Mouse (Mus musculus): ENCODE results near the gene Mgst3.
"Not testable (repeated sequence)": the region's sequence is repeated elsewhere in the genome, so short reads cannot be mapped to it uniquely, and the experiment has no call there.

Mgst3 gene

GRCm38 (mm10) chr1:167357387-167357786, 36.3 kb downstream of the Mgst3 start:
- no peak for DNase-seq

- no peak for DNase-seq
Observed at GRCm38 (mm10) chr1:167352403-167352802, 41.2 kb downstream of the Mgst3 start.

GRCm38 (mm10) chr1:167350597-167351415, 42.8 kb downstream of the Mgst3 start:
- DNase-seq, result no peak

- DNase-seq, result peak; percentile 95
Observed at GRCm38 (mm10) chr1:167349815-167350596, 43.6 kb downstream of the Mgst3 start, which contains the start of gene Aldh9a1. Gene Aldh9a1 (plus strand): TSS chr1:167349991.

- not testable (repeated sequence) for DNase-seq
Observed at GRCm38 (mm10) chr1:167349206-167349605, 44.4 kb downstream of the Mgst3 start.

GRCm38 (mm10) chr1:167345994-167346520, 47.6 kb downstream of the Mgst3 start:
- not testable (repeated sequence) for DNase-seq

- DNase-seq, result no peak
Observed at GRCm38 (mm10) chr1:167342831-167343230, 50.8 kb downstream of the Mgst3 start.

GRCm38 (mm10) chr1:167340910-167341528, 52.6 kb downstream of the Mgst3 start:
- no peak for DNase-seq

GRCm38 (mm10) chr1:167340111-167340787, 53.4 kb downstream of the Mgst3 start:
- no peak for DNase-seq

GRCm38 (mm10) chr1:167339177-167339781, 54.4 kb downstream of the Mgst3 start:
- DNase-seq, result peak; percentile 21

- DNase-seq, result peak; percentile 92
Observed at GRCm38 (mm10) chr1:167337463-167338095, 56.1 kb downstream of the Mgst3 start.

- no peak for DNase-seq
Observed at GRCm38 (mm10) chr1:167336398-167336797, 57.2 kb downstream of the Mgst3 start.

- peak; percentile 40 for DNase-seq
Observed at GRCm38 (mm10) chr1:167331106-167331505, 62.5 kb downstream of the Mgst3 start.

GRCm38 (mm10) chr1:167328776-167329175, 64.9 kb downstream of the Mgst3 start:
- no peak for DNase-seq

Data from lung, postnatal 36 days (tissue).